ENCODE assay signal across 12 mouse cellular contexts in genomic region chr15:97152354-97152753, GRCm38 (mm10).
A peak's percentile ranks its signal among the peaks of the same experiment; 100 is the strongest.
DNase-seq lines count a peak whose midpoint lies in the region; ATAC-seq and TF ChIP-seq lines count a peak whose summit lies in the region.
"Had no signal": no experiment of that assay in that cellular context is flagged by ENCODE, and none has a peak within 500 bp of the region (broad histone marks: within the 10 kb centered on the region; RNA-seq: fewer than 3 reads in every experiment).

No protein-coding gene starts in this region.

- peak overlapping the region; percentile 51 for H3K27ac ChIP-seq in forebrain, embryonic 12.5 days
- H3K27ac ChIP-seq in forebrain, embryonic 11.5 days (ENCODE audit: low read depth, low read length), result no peak overlapping the region
- H3K27ac ChIP-seq in hindbrain, embryonic 16.5 days (ENCODE audit: low read depth, low read length), result peak overlapping the region; percentile 86
- H3K27ac ChIP-seq in stomach, embryonic 15.5 days, result peak overlapping the region; percentile 12; the same call in 1 of the 2 replicates
- H3K27ac ChIP-seq: kidney, postnatal 0 days had no signal

- no peaks in the 10 kb centered on the region for H3K4me1 ChIP-seq in forebrain, embryonic 12.5 days
- no peaks in the 10 kb centered on the region for H3K4me1 ChIP-seq in forebrain, embryonic 11.5 days (replicated peaks; ENCODE audit: control insufficient read depth, insufficient read depth, low read length)
- no peaks in the 10 kb centered on the region for H3K4me1 ChIP-seq in lung, adult 2 months (ENCODE audit: control insufficient read depth, insufficient read depth, low read length)
- peaks cover 2% of the 10 kb centered on the region for H3K4me1 ChIP-seq in hindbrain, embryonic 16.5 days (ENCODE audit: control insufficient read depth, insufficient read depth, low read depth, low read length)
- peaks cover 7% of the 10 kb centered on the region; the same call in 1 of the 2 replicates for H3K4me1 ChIP-seq in stomach, embryonic 15.5 days

- H3K9ac ChIP-seq in forebrain, embryonic 12.5 days, result no peak overlapping the region
- no peak overlapping the region for H3K9ac ChIP-seq in forebrain, embryonic 11.5 days (ENCODE audit: low read length)
- peak overlapping the region; percentile 46; the same call in 1 of the 2 replicates for H3K9ac ChIP-seq in hindbrain, embryonic 16.5 days (ENCODE audit: low read depth, low read length)
- H3K9ac ChIP-seq in stomach, embryonic 15.5 days, result no peak overlapping the region

- no peak for TF ChIP-seq POLR2A in lung, adult 2 months (IDR thresholded peaks at IDR 0.05; ENCODE audit: borderline replicate concordance, extremely low read depth, low read depth, low read length)

- 0 out of 2 replicates have a peak, but pooled peaks cover 4% of the 10 kb centered on the region for H3K9me3 ChIP-seq in forebrain, embryonic 12.5 days
- H3K9me3 ChIP-seq in forebrain, embryonic 11.5 days (ENCODE audit: control insufficient read depth, low read length), result no peaks in the 10 kb centered on the region
- H3K9me3 ChIP-seq in hindbrain, embryonic 16.5 days (ENCODE audit: control insufficient read depth, low read length), result no peaks in the 10 kb centered on the region
- no peaks in the 10 kb centered on the region for H3K9me3 ChIP-seq in stomach, embryonic 15.5 days

- 76% methylated on average over 8 of the region's 8 CpGs for WGBS in forebrain, embryonic 12.5 days
- WGBS in forebrain, embryonic 11.5 days, result 79% methylated on average over 8 of the region's 8 CpGs
- 38% methylated on average over 8 of the region's 8 CpGs for WGBS in lung, adult 2 months
- WGBS in hindbrain, embryonic 16.5 days, result 45% methylated on average over 8 of the region's 8 CpGs
- WGBS in stomach, embryonic 15.5 days, result 25% methylated on average over 8 of the region's 8 CpGs

- no peak overlapping the region for H3K4me3 ChIP-seq in forebrain, embryonic 12.5 days (replicated peaks)
- no peak overlapping the region for H3K4me3 ChIP-seq in forebrain, embryonic 11.5 days (ENCODE audit: low read depth, low read length)
- no peak overlapping the region for H3K4me3 ChIP-seq in lung, adult 2 months (replicated peaks; ENCODE audit: extremely low read depth, low read depth, low read length)
- peak overlapping the region; percentile 16; the same call in 1 of the 2 replicates for H3K4me3 ChIP-seq in hindbrain, embryonic 16.5 days (ENCODE audit: low read length)
- H3K4me3 ChIP-seq in stomach, embryonic 15.5 days (replicated peaks), result no peak overlapping the region

- no peaks in the 10 kb centered on the region for H3K27me3 ChIP-seq in forebrain, embryonic 12.5 days
- H3K27me3 ChIP-seq in forebrain, embryonic 11.5 days (ENCODE audit: control insufficient read depth, insufficient read depth, low read length), result no peaks in the 10 kb centered on the region
- H3K27me3 ChIP-seq in hindbrain, embryonic 16.5 days (replicated peaks; ENCODE audit: control insufficient read depth, insufficient read depth, low read length), result no peaks in the 10 kb centered on the region
- no peaks in the 10 kb centered on the region for H3K27me3 ChIP-seq in stomach, embryonic 15.5 days (replicated peaks)

- DNase-seq in forebrain, embryonic 11.5 days (ENCODE audit: low spot score), result no peak
- peak; percentile 21 for DNase-seq in lung, postnatal 10 days
- DNase-seq in lung, adult 2 months, result no peak
- no peak for DNase-seq in thymus, postnatal 0 days (ENCODE audit: low spot score)
- DNase-seq in gastrocnemius, postnatal 14 days, result no peak
- DNase-seq: adrenal gland, adult 8-10 months; thymus, postnatal 25 days had no signal

- TF ChIP-seq CTCF in lung, adult 2 months (IDR thresholded peaks at IDR 0.05; ENCODE audit: insufficient read depth, low read length), result no peak

- H3K4me2 ChIP-seq in forebrain, embryonic 12.5 days, result no peak overlapping the region
- H3K4me2 ChIP-seq in forebrain, embryonic 11.5 days (ENCODE audit: low read depth, low read length, severe bottlenecking), result no peak overlapping the region
- H3K4me2 ChIP-seq in hindbrain, embryonic 16.5 days (ENCODE audit: low read length), result peak overlapping the region; percentile 48
- 0 out of 2 replicates have a peak overlapping the region, but pooled peaks have one; percentile 5 for H3K4me2 ChIP-seq in stomach, embryonic 15.5 days

- intact Hi-C loops in gastrocnemius, postnatal 14 days (cut with DNase I; ENCODE audit: low total_unique reads), result no loop called here

- H3K36me3 ChIP-seq in forebrain, embryonic 12.5 days (replicated peaks), result no peaks in the 10 kb centered on the region
- no peaks in the 10 kb centered on the region for H3K36me3 ChIP-seq in forebrain, embryonic 11.5 days (ENCODE audit: control insufficient read depth, insufficient read depth, low read length)
- H3K36me3 ChIP-seq in hindbrain, embryonic 16.5 days (ENCODE audit: control insufficient read depth, insufficient read depth, low read length), result no peaks in the 10 kb centered on the region
- H3K36me3 ChIP-seq in stomach, embryonic 15.5 days, result no peaks in the 10 kb centered on the region

- ATAC-seq in forebrain, embryonic 12.5 days (ENCODE audit: low FRiP score), result no peak
- ATAC-seq in forebrain, embryonic 11.5 days (replicated peaks; ENCODE audit: low FRiP score), result no peak
- ATAC-seq in hindbrain, embryonic 16.5 days, result peak; percentile 93
- ATAC-seq in stomach, embryonic 15.5 days (ENCODE audit: insufficient read depth, low FRiP score, low read depth), result no peak
- ATAC-seq: lung, postnatal 0 days had no signal

Comparison
In these comparisons a context has a peak if more than half of its experiments do, and no peak if none do; other contexts are left out.
1. H3K4me2 ChIP-seq: peak in hindbrain, embryonic 16.5 days (single experiment) and stomach, embryonic 15.5 days (single experiment); none in forebrain, embryonic 12.5 days (single experiment) and forebrain, embryonic 11.5 days (single experiment).